Mouse (Mus musculus) hindbrain, embryonic 14.5 days (tissue): ENCODE results near the gene Car9. TPM values are rescaled to one million over a fixed set of nuclear protein-coding genes. Genes with fewer than 3 reads are reported as not detected.
A peak's percentile ranks its signal among the peaks of the same experiment; 100 is the strongest.

Experiments used
- ATAC-seq: fragments of 200-750 bp; cut with Nextera tagmentation; 2 replicates; pipeline ENCODE4 v1.8.0; 2017; ENCODE audit warnings: moderate number of reproducible peaks, mild to moderate bottlenecking, moderate TSS enrichment, moderate library complexity; ENCODE audit not compliant: low FRiP score
- DNase-seq: peaks from one replicate; pipeline ENCODE4 v3.0.0-alpha.2; 2015; ENCODE audit warnings: low spot score
- H3K27ac ChIP-seq: fragments of 300-500 bp; sonication (generic); 2 replicates; pipeline ENCODE4 v1.5.1; 2014; ENCODE audit warnings: mild to moderate bottlenecking, moderate library complexity
- H3K27me3 ChIP-seq: fragments of 300-500 bp; sonication (generic); 2 replicates; pipeline ENCODE4 v1.6.1; 2014; ENCODE audit warnings: mild to moderate bottlenecking, low read length, mixed read lengths; ENCODE audit not compliant: control insufficient read depth, insufficient read depth
- H3K36me3 ChIP-seq: fragments of 300-500 bp; sonication (generic); replicated peaks from 2 replicates; pipeline ENCODE4 v1.6.1; 2014; ENCODE audit not compliant: control insufficient read depth, insufficient read depth
- H3K4me1 ChIP-seq: fragments of 300-500 bp; sonication (generic); replicated peaks from 2 replicates; pipeline ENCODE4 v1.6.1; 2014; ENCODE audit warnings: antibody characterized with exemption, low read length, mixed read lengths; ENCODE audit not compliant: control insufficient read depth, insufficient read depth
- H3K4me2 ChIP-seq: fragments of 300-500 bp; sonication (generic); replicated peaks from 2 replicates; pipeline ENCODE4 v1.6.1; 2014; ENCODE audit warnings: mild to moderate bottlenecking, moderate library complexity
- H3K4me3 ChIP-seq: fragments of 300-500 bp; sonication (generic); replicated peaks from 2 replicates; pipeline ENCODE4 v1.5.1; 2014; ENCODE audit warnings: mild to moderate bottlenecking, low read length
- H3K9ac ChIP-seq: fragments of 300-500 bp; sonication (generic); 2 replicates; pipeline ENCODE4 v1.6.1; 2014
- H3K9me3 ChIP-seq: fragments of 300-500 bp; sonication (generic); 2 replicates; pipeline ENCODE4 v1.6.1; 2016; ENCODE audit warnings: low read length; ENCODE audit not compliant: control insufficient read depth
- WGBS: fragments of 180-500 bp; shearing (Covaris S2); extraction: QIAGEN DNeasy Blood & Tissue Kit; methylation state at CpG from one replicate; pipeline ENCODE4 v1.1.7; 2014; 5-methylcytosine and 5-hydroxymethylcytosine counted together
- polyA plus RNA-seq: library from polyadenylated mRNA; unstranded; fragments of >200 nt; fragmentation: Nextera tagmentation; extraction: Ambion mirVana; gene quantifications from 2 replicates; pipeline ENCODE4 v1.2.1, GENCODE M21; 2014

Gene Car9
- polyA plus RNA-seq, 1 experiment from 2014 or later, result 0.16 TPM

- peaks cover 40% of the 10 kb centered on the region for H3K36me3 ChIP-seq
- peaks cover 34% of the 10 kb centered on the region for H3K4me1 ChIP-seq
- ATAC-seq, result peak; percentile 96
- H3K4me3 ChIP-seq, result peak within 1 kb of the TSS; percentile 81
- H3K9ac ChIP-seq, result peak within 1 kb of the TSS; percentile 87
- peak within 1 kb of the TSS; percentile 96 for H3K27ac ChIP-seq
- WGBS, result under 1% methylated on average over 56 of the region's 62 CpGs
- H3K9me3 ChIP-seq, result no peaks in the 10 kb centered on the region
- DNase-seq, result peak; percentile 95
- peak within 1 kb of the TSS; percentile 78 for H3K4me2 ChIP-seq
- no peaks in the 10 kb centered on the region for H3K27me3 ChIP-seq
These were observed 55.4 kb downstream of the Car9 start, which contains the start of the genes Creb3 and Tln1 for GRCm38 (mm10) chr4:43561997-43562768. TSS of gene Creb3 (plus strand) at chr4:43562332. TSS of gene Tln1 (minus strand) at chr4:43562691.

GRCm38 (mm10) chr4:43562769-43563600 is 56.2 kb downstream of the Car9 start:
- peaks cover 48% of the 10 kb centered on the region for H3K36me3 ChIP-seq
- H3K4me2 ChIP-seq, result peak overlapping the region; percentile 78
- H3K9ac ChIP-seq, result peak overlapping the region; percentile 87
- ATAC-seq (peak; percentile 16; the same call in 1 of the 2 replicates), DNase-seq (no peak)
- no peaks in the 10 kb centered on the region for H3K9me3 ChIP-seq
- H3K27ac ChIP-seq, result peak overlapping the region; percentile 96
- H3K4me1 ChIP-seq, result peaks cover 34% of the 10 kb centered on the region
- peak overlapping the region; percentile 81 for H3K4me3 ChIP-seq
- WGBS, result 8% methylated on average over 22 of the region's 22 CpGs
- H3K27me3 ChIP-seq, result no peaks in the 10 kb centered on the region

Other genes starting within 250 kb of the Car9 start
- gene Atp8b5, start 239.8 kb upstream of the Car9 start, polyA plus RNA-seq, result 0.27 and 0.60 TPM in 2 replicates
- gene Rusc2, start 125.0 kb upstream of the Car9 start, polyA plus RNA-seq, result 58.3 and 58.5 TPM in 2 replicates
- 1.6 and 2.2 TPM in 2 replicates for gene Fam166b, start 77.8 kb upstream of the Car9 start, polyA plus RNA-seq
- 21.8 and 22.6 TPM in 2 replicates for gene Tesk1, start 65.0 kb upstream of the Car9 start, polyA plus RNA-seq
- gene Cd72, start 52.3 kb upstream of the Car9 start, polyA plus RNA-seq, result 6.4 and 7.5 TPM in 2 replicates
- gene Sit1, start 23.2 kb upstream of the Car9 start, polyA plus RNA-seq, result not detected in 2 replicates
- gene Ccdc107, start 14.1 kb upstream of the Car9 start, polyA plus RNA-seq, result 80.3 and 92.0 TPM in 2 replicates
- gene Arhgef39, start 7.3 kb upstream of the Car9 start, polyA plus RNA-seq, result 4.7 and 6.1 TPM in 2 replicates
- gene Tpm2, start 16.8 kb downstream of the Car9 start, polyA plus RNA-seq, result 9.1 and 10.8 TPM in 2 replicates
- gene Creb3, start 55.4 kb downstream of the Car9 start, polyA plus RNA-seq, result 80.0 and 82.3 TPM in 2 replicates
- 57.5 and 62.8 TPM in 2 replicates for gene Tln1, start 55.7 kb downstream of the Car9 start, polyA plus RNA-seq
- 21.7 and 25.2 TPM in 2 replicates for gene Rgp1, start 71.7 kb downstream of the Car9 start, polyA plus RNA-seq
- gene Gba2, start 71.9 kb downstream of the Car9 start, polyA plus RNA-seq, result 44.5 and 49.7 TPM in 2 replicates
- gene Msmp, start 77.5 kb downstream of the Car9 start, polyA plus RNA-seq, result 1.0 and 1.9 TPM in 2 replicates
- gene Npr2, start 125.0 kb downstream of the Car9 start, polyA plus RNA-seq, result 13.3 and 14.2 TPM in 2 replicates
- 5.5 and 9.3 TPM in 2 replicates for gene Spag8, start 146.6 kb downstream of the Car9 start, polyA plus RNA-seq
- 70.1 and 77.0 TPM in 2 replicates for gene Hint2, start 149.5 kb downstream of the Car9 start, polyA plus RNA-seq
- gene Tmem8b, start 162.0 kb downstream of the Car9 start, polyA plus RNA-seq, result 8.7 and 10.5 TPM in 2 replicates
- gene Fam221b, start 162.2 kb downstream of the Car9 start, polyA plus RNA-seq, result 1.9 and 2.2 TPM in 2 replicates
- gene Olfr70, start 193.8 kb downstream of the Car9 start, polyA plus RNA-seq, result not detected in 2 replicates
- not detected in 2 replicates for gene Olfr71, start 203.3 kb downstream of the Car9 start, polyA plus RNA-seq
- gene Hrct1, start 220.2 kb downstream of the Car9 start, polyA plus RNA-seq, result 0.18 and 0.58 TPM in 2 replicates
- gene Spaar, start 223.1 kb downstream of the Car9 start, polyA plus RNA-seq, result 0.04 and 0.07 TPM in 2 replicates